Comparison of ENCODE assay signal across 7 mouse cellular contexts in genomic region chr5:34932458-34932806, GRCm38 (mm10). TPM values are rescaled to one million over a fixed set of nuclear protein-coding genes. Genes with fewer than 3 reads are reported as not detected.
DNase-seq lines count a peak whose midpoint lies in the region; ATAC-seq lines count a peak whose summit lies in the region.

No protein-coding gene starts in this region.

- no peaks in the 10 kb centered on the region for H3K36me3 ChIP-seq in midbrain, embryonic 10.5 days
- no peaks in the 10 kb centered on the region for H3K36me3 ChIP-seq in midbrain, embryonic 15.5 days (replicated peaks)
- no peaks in the 10 kb centered on the region for H3K36me3 ChIP-seq in heart, embryonic 11.5 days (ENCODE audit: control insufficient read depth, insufficient read depth, low read length)
- no peaks in the 10 kb centered on the region for H3K36me3 ChIP-seq in limb, embryonic 12.5 days
- no peaks in the 10 kb centered on the region for H3K36me3 ChIP-seq in stomach, embryonic 15.5 days

- peaks cover 28% of the 10 kb centered on the region for H3K4me1 ChIP-seq in midbrain, embryonic 10.5 days
- H3K4me1 ChIP-seq in midbrain, embryonic 15.5 days, result peaks cover 5% of the 10 kb centered on the region; the same call in 1 of the 2 replicates
- peaks cover 16% of the 10 kb centered on the region for H3K4me1 ChIP-seq in heart, embryonic 11.5 days (ENCODE audit: control insufficient read depth, insufficient read depth, low read length)
- H3K4me1 ChIP-seq in limb, embryonic 12.5 days (replicated peaks), result peaks cover 20% of the 10 kb centered on the region
- H3K4me1 ChIP-seq in stomach, embryonic 15.5 days, result 0 out of 2 replicates have a peak, but pooled peaks cover 5% of the 10 kb centered on the region

- H3K4me2 ChIP-seq in midbrain, embryonic 15.5 days, result no peak overlapping the region
- no peak overlapping the region for H3K4me2 ChIP-seq in heart, embryonic 11.5 days
- no peak overlapping the region for H3K4me2 ChIP-seq in limb, embryonic 12.5 days
- H3K4me2 ChIP-seq in stomach, embryonic 15.5 days, result no peak overlapping the region

- peak overlapping the region; percentile 80 for H3K27ac ChIP-seq in midbrain, embryonic 10.5 days (replicated peaks)
- no peak overlapping the region for H3K27ac ChIP-seq in midbrain, embryonic 15.5 days
- peak overlapping the region; percentile 73 for H3K27ac ChIP-seq in heart, embryonic 11.5 days (ENCODE audit: low read depth, low read length)
- H3K27ac ChIP-seq in limb, embryonic 12.5 days, result peak overlapping the region; percentile 84
- H3K27ac ChIP-seq in stomach, embryonic 15.5 days, result peak overlapping the region; percentile 26

- no peak overlapping the region for H3K4me3 ChIP-seq in midbrain, embryonic 10.5 days
- no peak overlapping the region for H3K4me3 ChIP-seq in midbrain, embryonic 15.5 days
- no peak overlapping the region for H3K4me3 ChIP-seq in heart, embryonic 11.5 days (ENCODE audit: low read depth, low read length)
- H3K4me3 ChIP-seq in limb, embryonic 12.5 days (replicated peaks), result no peak overlapping the region
- no peak overlapping the region for H3K4me3 ChIP-seq in stomach, embryonic 15.5 days (replicated peaks)

- H3K9ac ChIP-seq in midbrain, embryonic 15.5 days, result no peak overlapping the region
- H3K9ac ChIP-seq in heart, embryonic 11.5 days (ENCODE audit: low read depth, low read length), result peak overlapping the region; percentile 54; the same call in 1 of the 2 replicates
- H3K9ac ChIP-seq in limb, embryonic 12.5 days (replicated peaks), result no peak overlapping the region
- no peak overlapping the region for H3K9ac ChIP-seq in stomach, embryonic 15.5 days

- ATAC-seq in midbrain, embryonic 15.5 days (replicated peaks), result no peak
- no peak for ATAC-seq in heart, embryonic 11.5 days (replicated peaks; ENCODE audit: insufficient number of reproducible peaks, low FRiP score, low TSS enrichment)
- ATAC-seq in limb, embryonic 12.5 days (ENCODE audit: insufficient number of reproducible peaks, insufficient read depth, low FRiP score, low TSS enrichment, low read depth), result no peak
- no peak for ATAC-seq in stomach, embryonic 15.5 days (ENCODE audit: insufficient read depth, low FRiP score, low read depth)

- DNase-seq in midbrain, embryonic 10.5 days (ENCODE audit: low spot score), result no peak
- no peak for DNase-seq in cerebellum, postnatal 25 days
- no peak for DNase-seq in right cerebral cortex, adult 18-20 months

- no peaks in the 10 kb centered on the region for H3K27me3 ChIP-seq in midbrain, embryonic 10.5 days (ENCODE audit: low read depth, poor library complexity, severe bottlenecking)
- H3K27me3 ChIP-seq in midbrain, embryonic 15.5 days (replicated peaks), result no peaks in the 10 kb centered on the region
- no peaks in the 10 kb centered on the region for H3K27me3 ChIP-seq in heart, embryonic 11.5 days (ENCODE audit: control insufficient read depth, insufficient read depth, low read length)
- H3K27me3 ChIP-seq in limb, embryonic 12.5 days, result no peaks in the 10 kb centered on the region
- H3K27me3 ChIP-seq in stomach, embryonic 15.5 days (replicated peaks), result no peaks in the 10 kb centered on the region

- H3K9me3 ChIP-seq in midbrain, embryonic 10.5 days (replicated peaks), result no peaks in the 10 kb centered on the region; the same call in 1 of the 2 replicates
- H3K9me3 ChIP-seq in midbrain, embryonic 15.5 days, result no peaks in the 10 kb centered on the region
- no peaks in the 10 kb centered on the region for H3K9me3 ChIP-seq in heart, embryonic 11.5 days (replicated peaks; ENCODE audit: control insufficient read depth, low read length)
- H3K9me3 ChIP-seq in limb, embryonic 12.5 days, result no peaks in the 10 kb centered on the region
- H3K9me3 ChIP-seq in stomach, embryonic 15.5 days, result no peaks in the 10 kb centered on the region

- WGBS in midbrain, embryonic 10.5 days, result 42% methylated on average over 4 of the region's 4 CpGs
- WGBS in midbrain, embryonic 15.5 days, result 26% methylated on average over 4 of the region's 4 CpGs
- 45% methylated on average over 4 of the region's 4 CpGs for WGBS in heart, embryonic 11.5 days (ENCODE audit: insufficient replicate concordance)
- 66% methylated on average over 4 of the region's 4 CpGs for WGBS in limb, embryonic 12.5 days
- 42% methylated on average over 4 of the region's 4 CpGs for WGBS in stomach, embryonic 15.5 days

RNA-seq across cellular contexts. Expression of gene Rgs12, which starts 16.8 kb away (rescaled TPM):
- polyA plus RNA-seq in midbrain, embryonic 10.5 days (2016; fragmentation: Nextera tagmentation; extraction: Ambion mirVana), result 62.9 and 74.4 TPM in 2 replicates
- 52.7 and 60.1 TPM in 2 replicates for polyA plus RNA-seq in midbrain, embryonic 15.5 days (2015; fragmentation: Nextera tagmentation; extraction: Ambion mirVana)
- 25.6 and 29.5 TPM in 2 replicates for polyA plus RNA-seq in heart, embryonic 11.5 days (2014; fragmentation: Nextera tagmentation; extraction: Ambion mirVana)
- 57.3 and 59.7 TPM in 2 replicates for polyA plus RNA-seq in limb, embryonic 12.5 days (2016; fragmentation: Nextera tagmentation; extraction: Ambion mirVana)
- 26.8 and 28.1 TPM in 2 replicates for polyA plus RNA-seq in stomach, embryonic 15.5 days (2015; fragmentation: Nextera tagmentation; extraction: Ambion mirVana)

RNA-seq across cellular contexts. Expression of gene Msantd1, which starts 24.6 kb away (rescaled TPM):
- polyA plus RNA-seq in midbrain, embryonic 10.5 days (2016; fragmentation: Nextera tagmentation; extraction: Ambion mirVana), result 0.47 and 0.49 TPM in 2 replicates
- 6.5 and 6.8 TPM in 2 replicates for polyA plus RNA-seq in midbrain, embryonic 15.5 days (2015; fragmentation: Nextera tagmentation; extraction: Ambion mirVana)
- 0.42 and 0.97 TPM in 2 replicates for polyA plus RNA-seq in heart, embryonic 11.5 days (2014; fragmentation: Nextera tagmentation; extraction: Ambion mirVana)
- polyA plus RNA-seq in limb, embryonic 12.5 days (2016; fragmentation: Nextera tagmentation; extraction: Ambion mirVana), result 0.42 and 0.73 TPM in 2 replicates
- 0.54 and 0.57 TPM in 2 replicates for polyA plus RNA-seq in stomach, embryonic 15.5 days (2015; fragmentation: Nextera tagmentation; extraction: Ambion mirVana)
